Mouse (Mus musculus) MEL-GATA-1-ER (cell line): ENCODE results near the gene Olfr288.
A peak's percentile ranks its signal among the peaks of the same experiment; 100 is the strongest.

Experiments used
- DNase-seq: peaks from one replicate; pipeline ENCODE4 v3.0.0-alpha.2; 2012; ENCODE audit warnings: low read depth; ENCODE audit errors: extremely low read depth

The Olfr288 gene

DNA sequence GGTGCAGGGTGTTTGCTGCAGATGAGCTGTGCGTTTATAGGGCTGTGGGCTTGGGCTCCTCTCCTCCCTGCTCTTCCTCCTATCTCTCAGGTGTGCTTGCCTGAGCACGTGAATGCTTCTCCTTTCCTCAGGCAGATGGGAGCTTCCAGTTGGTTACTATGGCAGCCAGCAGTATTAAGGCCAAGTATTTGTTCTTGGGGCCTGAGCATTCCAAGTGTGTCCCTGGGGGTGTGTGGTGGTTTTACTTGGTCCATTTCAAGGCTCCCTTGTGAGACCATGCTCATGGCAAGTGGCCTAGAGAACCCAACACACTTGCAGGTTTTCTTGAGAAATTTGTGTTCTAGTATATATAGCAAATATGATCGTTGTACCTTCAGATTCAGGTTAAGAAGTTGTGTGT, at the start of gene Olfr288:
Gene Olfr288 (minus strand): TSS at position 101 of the 400 bp plus-strand sequence.
- no peak for DNase-seq

DNA sequence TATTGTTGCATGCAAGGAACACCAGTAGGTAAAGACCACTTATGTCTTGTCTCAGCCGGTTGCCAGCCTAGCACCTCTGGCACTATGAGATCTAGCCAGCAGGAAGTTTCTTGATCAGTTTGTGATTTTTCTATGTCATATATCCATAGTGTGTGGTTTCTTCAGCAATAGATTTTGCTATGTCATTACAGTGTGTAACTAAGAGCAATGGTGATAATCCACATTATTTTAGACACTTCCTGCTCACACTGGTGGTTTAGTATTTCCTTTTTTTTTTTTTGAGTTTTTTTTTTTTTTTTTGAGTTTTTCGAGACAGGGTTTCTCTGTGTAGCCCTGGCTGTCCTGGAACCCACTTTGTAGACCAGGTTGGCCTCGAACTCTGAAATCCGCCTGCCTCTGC, 40.1 kb upstream of the Olfr288 start:
- DNase-seq = no peak

DNA sequence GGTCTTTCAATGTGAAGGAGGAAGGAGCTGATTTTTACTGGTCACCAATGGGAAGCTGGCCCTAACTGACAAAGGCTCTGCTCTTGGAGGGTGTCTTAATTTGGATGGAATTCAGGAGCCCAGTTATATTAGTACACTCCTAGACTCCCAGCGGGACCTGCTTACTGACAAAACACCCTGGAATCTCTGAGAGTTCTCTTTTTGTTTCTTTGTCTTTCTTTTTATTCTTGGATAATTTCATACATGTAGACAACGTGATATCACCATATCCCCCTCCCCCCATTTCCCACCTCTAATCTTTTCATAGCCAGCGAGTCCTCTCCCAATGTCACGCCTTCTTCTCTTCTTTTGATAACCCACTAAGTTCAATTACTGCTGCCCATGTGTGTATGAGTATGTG, 39.0 kb upstream of the Olfr288 start, which contains the start of gene Olfr286:
Gene Olfr286 (minus strand): TSS at position 101 of the 400 bp plus-strand sequence.
- no peak for DNase-seq

DNA sequence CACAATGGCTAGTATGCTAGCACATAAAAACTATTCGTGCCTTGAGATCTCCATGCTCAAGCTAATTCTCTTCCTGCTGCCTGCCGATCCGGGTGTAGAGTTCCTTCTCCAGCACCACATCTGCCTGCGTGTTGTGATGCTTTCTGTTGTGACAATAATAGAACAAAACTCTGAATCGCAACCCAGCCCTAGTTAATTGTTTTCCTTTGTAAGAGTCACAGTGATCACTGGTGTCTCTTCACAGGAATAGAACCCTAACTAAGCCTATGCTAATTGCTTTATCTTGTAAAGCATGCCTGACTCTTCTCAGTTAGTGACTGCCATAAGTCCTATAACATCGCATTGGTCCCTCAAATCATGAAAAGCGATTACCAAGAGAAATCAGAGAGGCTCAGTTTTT, 30.8 kb upstream of the Olfr288 start:
- DNase-seq = no peak

DNA sequence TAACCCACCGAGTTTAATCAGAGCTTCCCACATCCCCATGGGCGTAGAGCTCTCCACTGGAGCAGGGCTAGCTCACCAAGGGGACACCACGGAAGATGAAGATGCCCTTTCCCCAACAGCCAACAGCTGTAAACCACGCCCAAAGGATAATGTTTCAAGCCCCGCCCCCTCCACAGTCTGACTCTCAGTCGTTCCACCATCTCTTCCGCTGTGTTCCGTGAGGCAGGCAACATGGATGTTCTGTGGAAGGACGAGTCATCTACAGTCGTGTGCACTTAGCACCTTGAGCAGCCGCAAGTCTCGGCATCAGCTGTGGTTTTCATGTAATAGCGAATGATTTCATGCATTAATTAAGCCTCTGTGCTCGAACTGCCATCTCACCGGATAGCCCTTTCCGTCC, 30.3 kb upstream of the Olfr288 start:
- no peak for DNase-seq

DNA sequence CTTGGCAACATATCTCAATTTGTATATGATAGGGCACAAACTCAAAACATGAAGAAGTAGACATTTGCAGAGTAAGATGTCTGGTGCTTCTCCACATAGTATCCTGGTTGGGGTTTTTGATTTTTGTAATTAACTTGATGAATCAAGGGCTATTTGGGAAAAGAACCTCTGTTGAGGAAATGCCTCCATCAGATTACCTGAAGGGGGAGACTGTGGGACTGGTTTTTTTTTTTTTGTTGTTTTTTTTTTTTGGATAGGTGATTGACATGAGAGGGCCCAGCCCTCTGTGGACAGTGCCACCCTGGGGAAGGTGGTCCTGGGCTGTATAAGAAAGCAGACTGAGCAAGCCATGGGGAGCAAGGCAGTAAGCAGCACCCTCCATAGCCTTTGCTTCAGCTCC, 27.0 kb upstream of the Olfr288 start:
- DNase-seq = no peak

DNA sequence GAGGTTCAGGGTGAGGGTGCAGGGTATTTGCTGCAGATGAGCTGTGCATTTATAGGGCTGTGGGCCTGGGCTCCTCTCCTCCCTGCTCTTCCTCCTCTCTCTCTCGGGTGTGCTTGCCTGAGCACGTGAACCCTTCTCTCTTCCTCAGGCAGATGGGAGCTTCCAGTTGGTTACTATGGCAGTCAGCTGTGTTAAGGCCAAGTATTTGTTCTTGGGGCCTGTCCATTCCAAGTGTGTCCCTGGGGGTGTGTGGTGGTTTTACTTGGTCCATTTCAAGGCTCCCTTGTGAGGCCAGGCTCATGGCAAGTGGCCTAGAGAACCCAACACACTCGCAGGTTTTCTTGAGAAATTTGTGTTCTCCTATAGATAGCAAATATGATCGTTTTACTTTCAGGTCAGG, 25.5 kb upstream of the Olfr288 start, which contains the start of the genes Gm44579 and Olfr287:
Gene Gm44579 (minus strand): TSS at position 101 of the 400 bp plus-strand sequence.
Gene Olfr287 (minus strand): TSS at position 180 of the 400 bp plus-strand sequence.
- no peak for DNase-seq

DNA sequence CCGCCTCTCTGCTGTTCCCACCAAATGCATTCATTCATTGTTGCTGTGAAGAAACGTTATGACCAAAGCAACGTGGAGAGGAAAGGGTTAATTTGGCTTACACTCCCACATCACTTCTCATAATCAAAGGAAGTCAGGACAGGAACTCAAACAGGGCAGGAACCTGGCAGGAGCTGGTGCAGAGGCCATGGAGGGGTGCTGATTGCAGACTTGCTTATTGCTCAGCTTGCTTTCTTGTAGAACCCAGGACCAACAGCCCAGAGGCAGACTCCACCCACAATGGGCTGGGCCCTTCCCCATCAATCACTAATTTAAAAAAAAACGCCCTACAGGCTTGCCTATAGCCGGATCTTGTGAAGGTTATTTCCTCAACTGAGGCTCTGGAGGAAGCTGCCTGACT, 18.8 kb upstream of the Olfr288 start:
- no peak for DNase-seq

DNA sequence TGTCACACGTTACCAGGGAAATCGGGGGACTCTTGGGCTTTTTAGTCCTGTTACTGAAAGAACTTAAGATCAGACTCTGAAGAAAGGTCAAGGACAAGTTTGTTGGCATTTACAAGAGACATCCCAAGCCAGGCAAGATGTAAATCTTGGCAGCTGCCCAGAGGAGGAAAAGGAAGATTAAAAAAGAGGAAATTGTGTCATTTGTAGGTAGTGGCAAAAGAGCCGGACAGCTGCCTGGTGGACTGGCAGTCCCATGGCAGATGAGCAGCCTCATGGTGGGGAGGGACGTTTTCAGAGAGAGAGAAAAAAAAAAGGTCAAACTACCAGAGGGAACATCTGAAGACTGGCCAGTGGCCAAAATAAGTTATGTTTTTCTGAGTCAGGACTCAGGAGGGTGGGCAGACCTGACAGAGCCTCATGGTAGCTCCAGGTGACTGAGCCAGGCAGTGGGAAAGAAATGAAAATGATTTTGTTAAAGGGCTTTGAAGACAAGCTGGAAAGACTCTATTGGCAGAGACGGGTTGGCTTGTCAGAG, 18.1 kb upstream of the Olfr288 start:
- no peak for DNase-seq

DNA sequence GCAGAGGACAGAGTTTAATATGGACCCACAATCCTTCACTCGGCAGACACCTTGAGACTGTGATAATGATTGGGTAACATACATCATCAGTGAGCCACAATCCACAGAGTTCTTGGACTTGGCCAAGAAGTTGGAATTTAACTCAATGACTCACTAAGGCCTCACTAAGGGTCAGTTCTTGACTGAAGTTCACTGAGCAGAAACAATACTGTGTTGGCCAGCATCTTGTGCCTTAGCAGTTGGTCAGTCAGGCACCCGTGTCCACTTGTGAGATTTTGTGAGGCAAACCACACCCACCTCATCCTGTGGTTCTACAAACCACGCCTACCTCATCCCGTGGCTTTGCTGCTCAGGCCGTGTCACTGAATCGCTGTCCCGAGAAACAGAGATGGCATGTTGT, 14.3 kb upstream of the Olfr288 start:
- no peak for DNase-seq

DNA sequence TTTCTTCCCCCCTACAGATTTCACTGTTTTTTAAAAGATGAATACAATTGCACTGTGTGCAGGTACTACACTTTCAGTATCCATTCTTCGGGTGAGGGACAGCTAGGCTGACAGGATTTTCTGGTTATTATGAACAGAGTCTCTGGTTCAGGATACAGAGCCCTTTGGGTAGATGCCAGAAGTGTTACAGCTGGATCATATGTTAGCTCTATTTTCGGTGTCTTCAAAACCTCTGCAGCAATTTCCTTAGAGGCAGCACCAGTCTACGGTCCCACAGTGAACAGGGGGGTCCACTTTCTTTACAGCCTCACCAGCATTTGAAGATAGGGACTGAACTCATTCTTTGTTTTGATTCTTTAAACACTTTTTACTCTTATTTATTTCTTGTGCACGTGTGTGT, 10.9 kb downstream of the Olfr288 start:
- no peak for DNase-seq

DNA sequence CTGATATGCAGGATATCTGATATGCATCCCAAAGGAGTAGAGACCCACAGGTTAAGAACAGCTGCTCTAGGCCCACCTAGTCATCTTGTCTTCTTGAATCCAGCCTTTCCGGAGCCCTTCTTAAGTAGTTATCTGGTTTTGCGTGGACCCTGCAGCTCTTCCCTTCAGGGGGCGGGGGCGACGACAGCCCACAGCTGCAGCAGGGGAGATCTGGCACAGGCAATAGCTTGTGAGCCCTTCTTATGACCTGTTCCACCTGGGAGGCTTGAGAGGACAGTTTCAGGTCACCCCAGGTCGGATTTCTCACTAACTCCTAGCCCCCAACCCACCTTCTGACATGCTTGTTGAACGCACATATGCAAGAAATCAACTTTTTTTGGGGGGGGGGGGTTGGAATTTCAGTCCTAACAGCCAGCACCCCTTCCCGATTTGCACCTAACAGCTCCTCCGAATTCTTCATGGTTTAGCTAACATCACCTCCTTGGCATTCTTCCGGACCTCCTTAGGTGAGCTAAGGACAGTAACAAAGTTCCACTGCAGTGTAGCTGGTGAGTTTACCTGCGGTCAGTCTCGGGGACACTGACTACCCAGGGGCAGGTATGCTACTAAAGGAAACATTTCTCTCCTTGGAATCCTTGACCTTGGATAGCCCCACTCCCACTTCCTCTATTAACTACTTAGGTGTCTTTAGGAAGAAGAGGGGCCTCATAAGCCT, 13.3 kb downstream of the Olfr288 start:
- no peak for DNase-seq

DNA sequence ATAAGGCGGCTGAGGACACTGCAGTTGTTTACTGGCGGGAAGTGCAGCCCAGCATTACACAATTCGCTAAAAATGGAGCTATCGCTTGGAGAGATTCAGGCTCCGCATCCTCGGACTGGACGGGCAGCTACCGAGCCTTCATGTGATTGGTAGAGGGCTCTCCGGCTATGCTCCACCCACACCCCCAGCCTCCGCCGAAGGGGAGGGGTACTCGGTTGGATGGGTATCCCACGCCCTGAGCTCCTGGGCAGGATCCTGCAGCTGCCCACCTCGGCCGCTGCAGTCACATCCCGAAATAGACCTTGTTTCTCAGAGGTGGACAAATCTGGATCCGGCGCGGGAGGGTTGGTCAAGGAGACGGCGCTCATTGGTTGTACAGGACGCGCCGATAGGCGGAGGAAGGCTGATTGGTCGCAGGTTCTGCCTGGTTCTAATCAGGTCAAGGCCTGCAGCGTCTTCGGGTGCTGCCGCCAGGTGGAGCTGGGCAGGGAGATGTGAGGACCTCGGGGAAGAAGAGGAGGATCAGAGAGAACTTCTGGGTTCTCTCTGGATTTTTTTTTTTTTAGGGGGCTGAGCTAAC, 14.1 kb downstream of the Olfr288 start:
- peak; percentile 97 for DNase-seq

DNA sequence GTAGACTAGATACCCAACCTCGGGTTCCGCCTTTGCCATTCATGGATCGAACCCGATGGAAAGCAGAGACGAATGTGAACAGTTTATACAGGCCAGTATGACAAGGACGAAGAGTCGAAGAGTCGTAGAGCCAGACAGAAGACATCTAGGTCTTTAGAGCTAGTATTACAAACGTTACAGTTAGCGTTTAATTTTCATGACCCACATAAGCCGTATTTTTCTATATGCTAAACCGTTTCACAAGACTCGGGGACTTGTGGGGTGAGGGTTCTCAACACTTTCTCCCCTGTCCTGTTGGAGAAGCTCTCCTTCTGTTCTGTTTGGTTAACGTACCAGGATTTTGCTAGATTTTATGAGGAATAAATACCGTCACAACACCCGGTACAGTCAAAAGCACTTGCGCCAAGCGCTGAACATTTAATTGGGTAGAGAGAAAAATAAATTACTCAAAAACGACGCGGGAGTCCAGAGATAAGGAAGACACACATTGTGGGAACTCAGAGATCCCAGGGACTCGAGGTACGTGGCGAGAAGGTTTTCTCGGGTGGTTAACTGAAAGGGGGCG, 14.7 kb downstream of the Olfr288 start:
- no peak for DNase-seq

DNA sequence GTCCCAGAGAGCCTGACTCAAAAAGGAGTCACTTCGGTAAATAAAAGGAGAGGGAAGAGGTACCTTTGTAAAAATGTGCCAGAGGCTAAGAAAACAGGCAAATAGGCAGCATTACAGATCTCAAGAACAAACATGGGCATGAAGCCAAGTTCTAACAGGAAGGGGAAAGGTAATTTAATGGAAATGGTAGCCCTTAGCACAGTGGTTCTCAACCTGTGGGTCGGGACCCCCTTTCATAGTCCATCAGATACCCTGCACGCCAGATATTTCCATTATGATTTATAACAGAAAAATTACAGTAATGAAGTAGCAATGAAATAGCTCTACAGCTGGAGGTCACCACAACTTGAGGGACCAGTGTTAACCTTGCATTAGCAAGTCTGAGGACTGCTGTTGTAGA, 18.0 kb downstream of the Olfr288 start:
- DNase-seq = no peak

DNA sequence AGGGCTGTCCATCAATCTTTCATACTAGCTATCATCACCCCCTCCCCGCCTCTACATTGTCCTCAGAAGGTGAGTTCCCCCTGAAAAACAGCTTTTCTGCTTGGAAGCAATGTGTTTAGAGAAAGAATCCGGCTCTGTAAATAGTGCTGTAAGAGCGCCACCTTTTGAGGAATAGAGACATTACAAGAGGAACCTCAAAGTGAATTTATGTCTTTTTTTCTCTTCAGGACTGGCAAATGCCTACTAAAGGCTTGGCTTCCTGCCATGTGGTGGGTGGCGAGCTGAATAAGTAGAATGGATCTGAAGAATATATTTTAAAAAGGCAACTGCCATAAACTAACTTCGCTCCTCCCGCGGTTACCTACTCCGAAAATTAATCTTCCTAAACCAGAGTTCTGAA, 21.5 kb downstream of the Olfr288 start:
- DNase-seq = peak; percentile 72

DNA sequence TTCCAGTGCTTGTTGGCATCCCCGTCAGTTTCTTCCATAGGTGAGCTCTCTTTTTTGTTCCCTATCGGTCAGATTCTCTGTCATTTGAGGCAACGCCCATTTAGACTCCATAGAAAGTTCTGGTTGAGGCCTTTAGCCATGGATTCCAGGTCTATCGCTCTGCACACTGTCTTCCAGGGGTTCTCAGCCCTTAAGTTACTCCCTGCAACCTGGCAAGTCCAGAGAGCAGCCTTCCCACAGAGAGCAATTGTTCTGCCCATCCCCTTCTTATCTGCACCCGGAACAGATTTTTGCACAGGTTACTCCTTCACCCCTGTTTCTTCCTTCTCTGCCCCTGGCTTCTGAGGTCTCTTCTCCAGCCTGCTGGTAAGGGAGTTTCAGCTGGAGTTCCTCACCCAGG, 23.2 kb downstream of the Olfr288 start:
- DNase-seq = no peak

DNA sequence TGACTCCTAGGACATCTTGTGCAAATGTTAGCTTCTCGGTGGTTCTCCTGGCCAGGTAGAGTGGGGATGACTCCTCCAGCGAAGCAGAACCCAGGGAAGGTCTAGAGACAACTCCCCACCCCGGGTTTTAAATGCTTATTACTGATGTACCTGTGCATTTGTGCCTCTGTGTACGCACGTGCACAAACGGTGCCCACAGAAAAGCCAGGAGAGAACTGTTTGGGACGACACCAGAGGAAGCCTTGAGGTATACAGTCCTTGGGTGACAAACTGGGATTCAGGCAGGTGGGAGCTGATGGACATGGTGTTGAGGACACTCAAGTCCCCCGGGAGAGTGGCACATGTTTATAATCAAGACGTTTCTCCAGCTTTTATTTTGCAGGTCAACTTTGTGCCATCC, 24.4 kb downstream of the Olfr288 start:
- DNase-seq = no peak

DNA sequence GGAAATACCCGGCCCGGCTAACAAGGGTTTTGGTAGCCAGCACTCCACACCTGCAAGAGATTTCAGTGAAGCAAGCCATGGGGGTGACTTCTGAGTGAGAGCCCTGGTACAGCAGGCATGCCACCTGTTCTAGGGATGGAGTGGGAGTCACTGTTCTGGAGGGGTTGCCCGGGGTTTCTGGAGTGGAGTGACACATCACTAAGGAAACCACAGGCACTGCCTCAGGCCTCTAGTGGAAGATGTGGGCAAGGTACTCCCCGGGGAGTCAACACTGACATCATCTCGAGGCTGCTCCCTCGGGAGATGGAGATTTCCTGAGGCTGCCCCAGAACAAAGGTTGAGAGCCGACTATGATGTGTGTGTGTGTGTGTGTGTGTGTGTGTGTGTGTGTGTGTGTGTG, 25.0 kb downstream of the Olfr288 start:
- no peak for DNase-seq

DNA sequence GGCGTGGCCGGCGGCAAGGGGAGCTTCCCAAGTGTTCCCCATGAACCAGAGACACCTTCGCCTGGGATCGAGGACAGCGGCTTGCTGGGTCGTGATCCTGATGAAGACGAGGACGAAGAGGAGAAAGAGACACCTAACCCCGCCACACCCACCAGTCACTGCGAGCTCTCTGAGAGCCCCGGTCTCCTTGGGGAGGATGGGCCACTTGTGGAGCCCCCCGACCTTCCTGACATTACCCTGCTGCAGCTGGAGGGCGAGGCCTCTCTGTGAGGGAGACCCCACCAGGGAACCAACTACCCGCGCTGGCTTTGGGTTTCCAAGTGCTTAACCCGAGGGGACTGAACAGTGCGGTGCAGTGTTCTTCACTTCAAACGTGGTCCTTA, 26.7 kb downstream of the Olfr288 start:
- DNase-seq = no peak

DNA sequence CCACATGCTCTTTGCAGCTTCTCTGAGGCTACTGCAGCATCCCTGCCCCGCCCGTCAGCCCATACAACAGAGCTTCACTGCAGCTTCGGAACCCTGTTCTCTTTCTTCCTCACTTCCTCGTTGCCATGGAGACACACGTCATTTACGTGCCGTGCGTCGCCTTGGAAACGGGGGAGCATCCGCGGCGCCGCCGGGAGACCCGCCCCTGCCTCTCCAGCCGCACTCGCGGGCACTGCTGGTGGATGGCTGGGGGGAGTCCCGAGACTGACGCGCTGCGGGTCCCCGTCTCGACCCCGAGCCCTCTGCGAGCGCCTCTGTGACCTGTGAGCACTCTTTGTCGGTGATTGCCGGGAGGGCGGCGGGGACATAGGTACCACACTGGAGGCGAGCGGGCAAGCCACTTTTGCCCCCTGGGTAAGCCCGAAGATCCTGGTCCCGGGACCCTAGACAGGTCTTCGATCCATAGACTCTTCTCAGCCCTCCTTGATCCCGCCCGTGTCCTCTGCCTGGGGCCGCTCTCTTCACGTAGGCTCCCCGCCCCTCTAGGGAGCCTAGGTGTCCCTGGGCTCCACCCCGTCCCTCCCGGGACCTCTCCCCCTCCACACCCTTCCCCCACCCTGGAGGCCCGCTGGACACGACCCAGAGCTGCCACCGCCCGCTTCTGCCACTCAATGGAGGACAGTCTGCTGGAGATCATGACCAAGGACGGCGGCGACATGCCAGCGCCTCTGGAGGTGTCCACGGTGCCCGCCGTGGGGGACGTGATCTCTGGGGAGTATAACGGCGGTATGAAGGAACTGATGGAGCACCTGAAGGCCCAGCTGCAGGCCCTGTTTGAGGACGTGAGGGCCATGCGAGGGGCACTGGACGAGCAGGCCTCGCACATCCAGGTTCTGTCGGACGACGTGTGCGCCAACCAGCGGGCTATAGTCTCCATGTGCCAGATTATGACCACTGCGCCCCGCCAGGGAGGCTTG, 27.4 kb downstream of the Olfr288 start:
- no peak for DNase-seq
